Mouse (Mus musculus): ENCODE data around the gene Cpz.

DNA sequence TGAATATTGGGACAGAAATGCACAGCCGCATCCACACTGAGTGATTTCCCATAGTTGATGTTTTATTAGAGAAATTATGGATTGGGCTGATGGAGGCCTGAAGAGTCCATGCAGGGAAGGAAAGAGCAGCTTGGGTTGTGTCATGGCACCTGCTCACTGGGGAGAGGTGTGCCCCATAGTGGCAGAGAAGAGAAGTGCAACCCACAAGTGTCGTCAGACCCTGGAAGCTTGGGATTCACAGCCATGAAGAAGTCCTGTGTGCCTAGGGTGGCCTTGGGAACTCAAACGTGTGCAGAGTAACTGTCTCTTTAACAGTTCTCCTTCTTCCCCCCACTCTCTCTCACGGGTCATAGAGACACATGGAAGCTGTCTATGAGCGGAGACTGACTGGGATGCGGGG lies 50.3 kb downstream of the Cpz start:
- TF ChIP-seq TAL1 (IDR thresholded peaks at IDR 0.05; ENCODE audit: low read length) (no peak), GATA1 (IDR thresholded peaks at IDR 0.05; ENCODE audit: low read length) (no peak)
